Mouse (Mus musculus): ENCODE measurements around the gene Vcp. TPM values are rescaled to one million over a fixed set of nuclear protein-coding genes. Genes with fewer than 3 reads are reported as not detected.
A peak's percentile ranks its signal among the peaks of the same experiment; 100 is the strongest.

The Vcp gene
- total and polyA plus RNA-seq, 3 experiments = 127 to 254 (median 238) TPM

GRCm38 (mm10) chr4:42945445-42945844, 54.9 kb downstream of the Vcp start:
- no peak for DNase-seq
- no peaks in the 10 kb centered on the region for H3K79me2 ChIP-seq (replicated peaks; ENCODE audit: control insufficient read depth, insufficient read depth, low read length)
- H3K27me3 ChIP-seq (ENCODE audit: control insufficient read depth, insufficient read depth, low read length) = no peaks in the 10 kb centered on the region
- WGBS = 84% methylated on average over 3 of the region's 3 CpGs
- intact Hi-C loops (cut with DNase I) = no loop called here
- no peak overlapping the region for H3K4me3 ChIP-seq
- H3K9ac ChIP-seq (ENCODE audit: low read depth, low read length) = no peak overlapping the region
- TF ChIP-seq EP300 (IDR thresholded peaks at IDR 0.05; ENCODE audit: insufficient read depth, low read depth, low read length) (no peak), CTCF (IDR thresholded peaks at IDR 0.05) (no peak), POLR2A (IDR thresholded peaks at IDR 0.05; ENCODE audit: insufficient read depth, low read depth, low read length) (no peak)
- no peaks in the 10 kb centered on the region for H3K36me3 ChIP-seq (ENCODE audit: control insufficient read depth, insufficient read depth, low read length)
- H3K4me1 ChIP-seq (ENCODE audit: control insufficient read depth, insufficient read depth, low read length) = peaks cover 5% of the 10 kb centered on the region; the same call in 1 of the 2 replicates
- no peak overlapping the region for H3K27ac ChIP-seq

- Histone ChIP-seq H3K27ac (no peak overlapping the region), H3K4me1 (ENCODE audit: control insufficient read depth, insufficient read depth, low read length) (peaks cover 4% of the 10 kb centered on the region; the same call in 1 of the 2 replicates), H3K27me3 (ENCODE audit: control insufficient read depth, insufficient read depth, low read length) (no peaks in the 10 kb centered on the region), H3K36me3 (ENCODE audit: control insufficient read depth, insufficient read depth, low read length) (no peaks in the 10 kb centered on the region), H3K79me2 (replicated peaks; ENCODE audit: control insufficient read depth, insufficient read depth, low read length) (no peaks in the 10 kb centered on the region), H3K4me3 (no peak overlapping the region), H3K9ac (ENCODE audit: low read depth, low read length) (no peak overlapping the region)
- intact Hi-C loops (cut with DNase I) = no loop called here
- no peak for TF ChIP-seq CTCF (IDR thresholded peaks at IDR 0.05)
- no peak for TF ChIP-seq EP300 (IDR thresholded peaks at IDR 0.05; ENCODE audit: insufficient read depth, low read depth, low read length)
- TF ChIP-seq POLR2A (IDR thresholded peaks at IDR 0.05; ENCODE audit: insufficient read depth, low read depth, low read length) = no peak
- WGBS = 6% methylated on average over 6 of the region's 6 CpGs
- DNase-seq = peak in 1 of 2 experiments; percentile 39
Observed at GRCm38 (mm10) chr4:42945043-42945442, 55.3 kb downstream of the Vcp start.

DNA sequence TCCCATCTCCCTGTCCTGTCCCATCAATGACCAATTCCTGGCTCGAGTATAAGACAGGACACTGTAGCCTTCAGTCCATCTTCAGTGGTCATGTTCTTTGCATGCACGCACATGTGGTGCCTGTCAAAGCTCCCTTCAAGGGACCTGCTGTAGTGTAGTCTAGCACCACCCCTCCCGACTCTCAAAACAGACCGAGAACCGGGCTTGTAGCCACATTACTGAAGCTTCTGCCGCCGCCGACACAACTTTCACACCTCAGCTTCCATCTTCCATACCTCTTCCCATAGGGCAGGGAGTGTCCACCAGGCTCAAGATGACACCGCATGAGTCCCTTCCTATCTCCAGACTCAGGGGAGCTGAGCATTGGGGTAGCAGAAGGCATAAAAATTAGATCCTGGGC, 56.1 kb downstream of the Vcp start:
- intact Hi-C loops (cut with DNase I) = no loop called here
- Histone ChIP-seq H3K27ac (no peak overlapping the region), H3K27me3 (ENCODE audit: control insufficient read depth, insufficient read depth, low read length) (no peaks in the 10 kb centered on the region), H3K79me2 (replicated peaks; ENCODE audit: control insufficient read depth, insufficient read depth, low read length) (no peaks in the 10 kb centered on the region), H3K9ac (ENCODE audit: low read depth, low read length) (no peak overlapping the region), H3K36me3 (ENCODE audit: control insufficient read depth, insufficient read depth, low read length) (no peaks in the 10 kb centered on the region), H3K4me3 (no peak overlapping the region), H3K4me1 (ENCODE audit: control insufficient read depth, insufficient read depth, low read length) (peaks cover 3% of the 10 kb centered on the region; the same call in 1 of the 2 replicates)
- TF ChIP-seq EP300 (IDR thresholded peaks at IDR 0.05; ENCODE audit: insufficient read depth, low read depth, low read length) (no peak), CTCF (IDR thresholded peaks at IDR 0.05) (no peak), POLR2A (IDR thresholded peaks at IDR 0.05; ENCODE audit: insufficient read depth, low read depth, low read length) (no peak)
- DNase-seq = no peak
- 78% methylated on average over 9 of the region's 9 CpGs for WGBS

- no peaks in the 10 kb centered on the region for H3K27me3 ChIP-seq (ENCODE audit: control insufficient read depth, insufficient read depth, low read length)
- H3K36me3 ChIP-seq (ENCODE audit: control insufficient read depth, insufficient read depth, low read length) = no peaks in the 10 kb centered on the region
- DNase-seq = no peak
- H3K9ac ChIP-seq (ENCODE audit: low read depth, low read length) = no peak overlapping the region
- intact Hi-C loops (cut with DNase I) = no loop called here
- H3K79me2 ChIP-seq (replicated peaks; ENCODE audit: control insufficient read depth, insufficient read depth, low read length) = no peaks in the 10 kb centered on the region
- no peak overlapping the region for H3K4me3 ChIP-seq
- 50% methylated on average over 5 of the region's 5 CpGs for WGBS
- H3K27ac ChIP-seq = no peak overlapping the region
- H3K4me1 ChIP-seq (ENCODE audit: control insufficient read depth, insufficient read depth, low read length) = no peaks in the 10 kb centered on the region
- TF ChIP-seq CTCF (IDR thresholded peaks at IDR 0.05) (no peak), POLR2A (IDR thresholded peaks at IDR 0.05; ENCODE audit: insufficient read depth, low read depth, low read length) (no peak), EP300 (IDR thresholded peaks at IDR 0.05; ENCODE audit: insufficient read depth, low read depth, low read length) (no peak)
Observed at GRCm38 (mm10) chr4:42943341-42943740, 57.0 kb downstream of the Vcp start.

GRCm38 (mm10) chr4:42941396-42941795, 58.9 kb downstream of the Vcp start:
- no peaks in the 10 kb centered on the region for H3K4me1 ChIP-seq (ENCODE audit: control insufficient read depth, insufficient read depth, low read length)
- intact Hi-C loops (cut with DNase I) = no loop called here
- no peaks in the 10 kb centered on the region for H3K36me3 ChIP-seq (ENCODE audit: control insufficient read depth, insufficient read depth, low read length)
- 70% methylated on average over 7 of the region's 7 CpGs for WGBS
- TF ChIP-seq EP300 (IDR thresholded peaks at IDR 0.05; ENCODE audit: insufficient read depth, low read depth, low read length) (no peak), CTCF (IDR thresholded peaks at IDR 0.05) (no peak), POLR2A (IDR thresholded peaks at IDR 0.05; ENCODE audit: insufficient read depth, low read depth, low read length) (no peak)
- no peak overlapping the region for H3K4me3 ChIP-seq
- no peak for DNase-seq
- H3K27ac ChIP-seq = no peak overlapping the region
- no peak overlapping the region for H3K9ac ChIP-seq (ENCODE audit: low read depth, low read length)
- H3K27me3 ChIP-seq (ENCODE audit: control insufficient read depth, insufficient read depth, low read length) = no peaks in the 10 kb centered on the region
- no peaks in the 10 kb centered on the region for H3K79me2 ChIP-seq (replicated peaks; ENCODE audit: control insufficient read depth, insufficient read depth, low read length)

- Histone ChIP-seq H3K4me3 (peak overlapping the region; percentile 23; the same call in 1 of the 2 replicates), H3K4me1 (ENCODE audit: control insufficient read depth, insufficient read depth, low read length) (peaks cover 5% of the 10 kb centered on the region), H3K79me2 (replicated peaks; ENCODE audit: control insufficient read depth, insufficient read depth, low read length) (no peaks in the 10 kb centered on the region), H3K27me3 (ENCODE audit: control insufficient read depth, insufficient read depth, low read length) (no peaks in the 10 kb centered on the region), H3K27ac (peak overlapping the region; percentile 54), H3K36me3 (ENCODE audit: control insufficient read depth, insufficient read depth, low read length) (no peaks in the 10 kb centered on the region), H3K9ac (ENCODE audit: low read depth, low read length) (peak overlapping the region; percentile 55)
- intact Hi-C loops (cut with DNase I) = no loop called here
- WGBS = 4% methylated on average over 22 of the region's 22 CpGs
- TF ChIP-seq CTCF (IDR thresholded peaks at IDR 0.05) = peak; percentile 42
- TF ChIP-seq POLR2A (IDR thresholded peaks at IDR 0.05; ENCODE audit: insufficient read depth, low read depth, low read length) = no peak
- TF ChIP-seq EP300 (IDR thresholded peaks at IDR 0.05; ENCODE audit: insufficient read depth, low read depth, low read length) = no peak
- peak; percentile 71 to 75 for DNase-seq
Observed at GRCm38 (mm10) chr4:42933630-42934029, 66.7 kb downstream of the Vcp start.

Measured in heart, adult 2 months (tissue).